Mouse (Mus musculus): ENCODE data around the gene Nfkbil1.

The Nfkbil1 gene

GRCm38 (mm10) chr17:35202442-35202841, 33.1 kb downstream of the Nfkbil1 start:
- no peak for DNase-seq (ENCODE audit: low spot score)

GRCm38 (mm10) chr17:35201787-35202186, 33.8 kb downstream of the Nfkbil1 start, which contains the start of gene Tnf:
Gene Tnf (minus strand): TSS chr17:35202007.
- no peak for DNase-seq (ENCODE audit: low spot score)

GRCm38 (mm10) chr17:35201128-35201527, 34.5 kb downstream of the Nfkbil1 start:
- DNase-seq (ENCODE audit: low spot score): no peak

GRCm38 (mm10) chr17:35200398-35200797, 35.2 kb downstream of the Nfkbil1 start:
- DNase-seq (ENCODE audit: low spot score): no peak

GRCm38 (mm10) chr17:35198946-35199345, 36.6 kb downstream of the Nfkbil1 start:
- DNase-seq (ENCODE audit: low spot score): no peak

- no peak for DNase-seq (ENCODE audit: low spot score)
These were observed 37.6 kb downstream of the Nfkbil1 start for GRCm38 (mm10) chr17:35198029-35198428.

- no peak for DNase-seq (ENCODE audit: low spot score)
These were observed 38.5 kb downstream of the Nfkbil1 start for GRCm38 (mm10) chr17:35197126-35197525.

- DNase-seq (ENCODE audit: low spot score): no peak
These were observed 39.3 kb downstream of the Nfkbil1 start for GRCm38 (mm10) chr17:35196321-35196641.

- peak; percentile 79 for DNase-seq (ENCODE audit: low spot score)
These were observed 39.8 kb downstream of the Nfkbil1 start for GRCm38 (mm10) chr17:35195631-35196320.

- DNase-seq (ENCODE audit: low spot score): no peak
These were observed 40.6 kb downstream of the Nfkbil1 start for GRCm38 (mm10) chr17:35194844-35195630.

- no peak for DNase-seq (ENCODE audit: low spot score)
These were observed 41.4 kb downstream of the Nfkbil1 start, which contains the start of gene Ltb for GRCm38 (mm10) chr17:35193881-35194843. Gene Ltb (plus strand): TSS chr17:35194439.

- no peak for DNase-seq (ENCODE audit: low spot score)
These were observed 42.7 kb downstream of the Nfkbil1 start for GRCm38 (mm10) chr17:35192924-35193323.

- DNase-seq (ENCODE audit: low spot score): no peak
These were observed 43.9 kb downstream of the Nfkbil1 start for GRCm38 (mm10) chr17:35191723-35192122.

GRCm38 (mm10) chr17:35190096-35190495, 45.5 kb downstream of the Nfkbil1 start:
- DNase-seq (ENCODE audit: low spot score): no peak

GRCm38 (mm10) chr17:35189186-35189585, 46.4 kb downstream of the Nfkbil1 start:
- DNase-seq (ENCODE audit: low spot score): no peak

GRCm38 (mm10) chr17:35187959-35188610, 47.5 kb downstream of the Nfkbil1 start, which contains the start of gene Lst1:
Gene Lst1 (minus strand): TSS chr17:35188439.
- no peak for DNase-seq (ENCODE audit: low spot score)

GRCm38 (mm10) chr17:35187345-35187744, 48.2 kb downstream of the Nfkbil1 start:
- no peak for DNase-seq (ENCODE audit: low spot score)

GRCm38 (mm10) chr17:35186681-35187080, 48.9 kb downstream of the Nfkbil1 start:
- peak; percentile 68 for DNase-seq (ENCODE audit: low spot score)

- DNase-seq (ENCODE audit: low spot score): peak; percentile 88
These were observed 49.7 kb downstream of the Nfkbil1 start for GRCm38 (mm10) chr17:35185639-35186611.

- no peak for DNase-seq (ENCODE audit: low spot score)
These were observed 55.5 kb downstream of the Nfkbil1 start for GRCm38 (mm10) chr17:35180093-35180492.

Data from embryo, embryonic 10.5 days (tissue).